Mouse (Mus musculus) bone marrow macrophage, adult 2 months (primary cell): ENCODE measurements around the gene Prcp.

Experiments
- CTCF ChIP-seq: IDR thresholded peaks from 2 replicates; pipeline ENCODE4 v1.5.1; 2012; ENCODE audit warnings: low read depth, mild to moderate bottlenecking, low read length, moderate library complexity
- POLR2A ChIP-seq: IDR thresholded peaks from 2 replicates; pipeline ENCODE4 v1.6.1; 2012; ENCODE audit warnings: mild to moderate bottlenecking, low read depth, low read length, borderline replicate concordance

- TF ChIP-seq CTCF = no peak
- no peak for TF ChIP-seq POLR2A
These were observed 2.7 kb upstream of the Prcp start for GRCm38 (mm10) chr7:92871596-92871995.
